Mouse (Mus musculus) heart, postnatal 4 days (tissue): ENCODE data around the gene Spata46. TPM values are rescaled to one million over a fixed set of nuclear protein-coding genes. Genes with fewer than 3 reads are reported as not detected.

Experiments used
- DNase-seq: peaks from one replicate; pipeline ENCODE4 v3.0.0; 2021
- total RNA-seq, 2 experiments: library from RNA; stranded (reverse); gene quantifications; 2 replicates each; pipeline ENCODE4 v1.2.3; 2021

Spata46 gene
- total RNA-seq, result not detected

DNA sequence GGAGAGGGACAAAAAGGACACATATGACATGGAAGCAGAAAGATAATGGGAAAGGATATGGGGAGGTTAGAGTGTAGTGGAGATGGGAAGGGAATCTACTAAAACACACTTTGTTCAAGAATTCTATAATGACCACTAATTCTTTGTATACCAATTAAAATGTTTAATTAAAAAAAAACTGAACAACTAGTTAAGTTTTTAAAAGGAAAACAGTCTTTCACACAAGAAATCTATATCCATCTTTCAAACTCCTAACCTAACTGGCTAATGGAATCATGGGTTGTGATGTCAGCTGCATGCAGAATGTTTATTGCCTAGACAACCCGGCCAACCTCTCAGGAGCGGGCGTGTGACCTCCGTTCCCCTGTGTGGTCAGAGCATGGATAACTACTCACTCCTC lies at the start of gene Spata46:
TSS of gene Spata46 (plus strand) at position 301 of the 400 bp plus-strand sequence.
- DNase-seq, result no peak

DNA sequence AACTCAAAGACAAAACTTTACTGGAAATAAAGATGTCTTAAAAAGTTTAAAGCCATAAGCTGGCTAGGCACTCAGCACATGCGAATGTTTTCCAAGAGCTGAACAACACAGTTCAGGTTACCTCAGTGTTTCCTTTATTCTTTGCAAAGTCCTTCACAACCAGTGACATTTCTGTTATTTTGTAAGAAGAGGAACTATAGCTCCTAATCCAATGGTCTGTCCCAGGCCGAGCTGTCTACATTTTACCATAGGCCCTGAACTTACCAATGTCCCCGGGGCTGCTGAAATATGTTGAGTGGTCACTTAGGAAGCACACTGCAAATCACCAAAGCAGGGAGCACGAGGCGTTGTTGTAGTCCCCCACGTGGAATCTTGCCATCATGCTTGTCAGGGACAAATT lies 38.3 kb upstream of the Spata46 start:
- no peak for DNase-seq

DNA sequence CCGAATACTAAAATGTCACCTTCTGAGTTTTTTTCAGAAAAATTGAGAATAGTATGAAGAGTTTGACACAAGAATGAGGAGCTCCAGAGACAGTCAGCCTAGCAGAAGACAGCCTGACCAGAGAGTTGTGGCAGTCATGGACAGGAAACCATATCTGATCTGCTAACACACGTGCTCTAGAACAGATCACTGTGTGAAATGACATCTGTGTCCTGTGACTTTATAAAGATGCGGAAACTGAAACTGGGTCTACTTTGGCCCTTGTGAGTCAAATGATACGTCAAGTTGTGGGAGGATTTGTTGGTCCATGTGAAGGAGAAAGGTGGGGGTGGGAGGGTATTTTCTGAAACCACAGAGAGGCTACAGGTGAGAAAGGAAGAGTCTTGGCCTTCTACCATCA lies 37.9 kb upstream of the Spata46 start:
- DNase-seq, result no peak

DNA sequence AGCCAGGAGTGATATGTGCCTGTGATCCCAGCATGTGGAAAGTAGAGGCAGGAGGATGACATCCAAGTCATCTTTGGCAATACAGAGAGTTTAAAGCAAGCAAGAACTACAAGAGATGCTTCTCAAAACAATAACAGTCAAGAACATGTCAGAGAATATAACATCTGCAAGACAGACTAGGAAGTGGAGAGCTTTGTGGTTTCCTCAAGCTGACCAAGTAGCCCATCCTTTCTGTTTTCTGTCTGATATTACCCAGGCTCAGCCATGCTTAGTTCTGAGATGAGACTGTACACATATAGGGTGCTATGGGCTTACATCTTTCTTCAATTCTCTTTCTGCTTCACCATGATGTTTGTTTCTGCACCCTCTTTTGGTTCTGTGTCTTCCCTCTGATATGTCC lies 35.4 kb upstream of the Spata46 start:
- no peak for DNase-seq

DNA sequence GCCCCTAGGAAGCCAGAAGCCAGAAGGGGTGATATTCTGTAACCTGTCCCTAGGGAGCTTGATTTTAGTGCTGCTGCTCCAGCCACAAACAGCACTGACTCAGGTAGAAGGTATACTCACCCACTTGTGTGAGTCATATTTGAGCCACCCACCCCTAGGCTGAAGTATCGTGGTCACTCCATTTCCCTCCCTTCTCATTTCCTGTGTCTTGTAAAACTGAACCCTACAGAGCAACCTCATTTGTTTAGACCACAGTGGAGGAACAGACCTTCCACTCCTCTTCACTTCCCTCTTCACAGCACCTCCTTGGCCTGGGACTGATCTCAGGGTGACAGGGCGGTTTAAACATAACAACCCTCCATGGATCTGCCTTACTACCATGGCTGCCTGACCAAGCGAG lies 31.6 kb upstream of the Spata46 start, which contains the start of gene Sh2d1b1:
TSS of gene Sh2d1b1 (plus strand) at position 305 of the 400 bp plus-strand sequence.
- no peak for DNase-seq

DNA sequence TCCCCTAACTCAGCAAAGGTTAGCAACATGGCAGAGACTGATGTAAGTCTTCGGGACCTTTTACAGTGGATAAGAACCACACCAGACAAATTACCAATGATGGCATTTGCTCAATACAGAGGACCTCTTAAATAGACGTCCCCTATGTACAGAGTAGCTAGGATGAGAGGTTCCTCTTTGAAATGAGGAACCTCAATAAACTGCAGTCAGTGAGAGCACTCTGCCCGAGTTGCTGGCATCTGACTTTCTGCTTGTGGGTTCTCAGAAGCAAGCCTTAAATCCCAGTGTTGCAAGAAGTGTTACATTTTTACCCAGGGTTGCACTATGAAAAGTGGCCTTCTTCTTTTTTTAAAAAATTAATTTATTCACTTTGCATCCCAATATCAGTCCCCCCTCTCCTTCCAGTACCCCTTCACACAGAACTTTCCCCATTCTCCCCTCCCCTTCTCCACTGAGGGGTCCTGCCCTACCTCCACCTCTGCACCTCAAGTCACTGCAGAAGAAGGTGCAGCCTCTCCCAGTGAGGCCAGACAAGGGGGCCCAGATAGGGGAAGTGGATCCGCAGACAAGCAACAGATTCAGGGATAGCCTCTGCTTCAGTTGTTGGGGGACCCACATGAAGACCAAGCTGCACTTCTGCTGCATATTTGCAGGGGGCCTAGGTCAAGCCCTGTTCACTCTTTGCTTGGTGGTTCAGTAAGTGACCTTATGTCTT lies 26.0 kb upstream of the Spata46 start:
- no peak for DNase-seq

DNA sequence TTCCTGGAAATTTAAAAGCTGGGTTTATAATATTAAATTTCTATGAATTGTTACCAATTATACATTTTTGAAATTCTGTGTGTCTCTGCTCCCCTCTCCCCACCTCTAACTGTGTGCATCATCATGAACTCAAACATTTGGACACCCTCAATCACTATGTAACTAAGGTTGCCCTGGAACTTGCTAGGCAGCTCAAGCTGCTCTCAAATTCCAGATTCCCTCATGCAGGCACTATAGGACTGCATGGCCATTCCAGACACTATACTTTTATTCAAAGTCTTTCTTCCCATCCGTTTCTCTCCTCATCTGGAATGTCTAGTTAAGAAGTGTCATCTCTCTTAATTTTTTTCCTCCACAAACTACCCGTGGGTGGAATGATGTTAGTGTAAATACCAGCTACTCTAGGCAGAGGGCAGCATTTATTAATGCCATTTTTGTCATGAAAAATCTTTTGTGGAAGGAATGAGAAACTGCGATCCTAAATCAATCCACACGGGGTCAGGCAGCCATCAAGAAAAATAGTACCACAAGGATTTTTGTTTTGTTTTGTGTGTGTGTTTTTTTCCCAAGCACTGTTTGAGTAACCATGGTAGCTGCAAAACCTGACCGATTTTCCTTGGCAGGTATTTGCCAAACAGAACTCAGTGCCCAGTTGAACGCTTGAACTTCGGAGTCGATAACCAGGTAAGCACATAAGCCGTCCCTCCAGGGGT lies 16.2 kb upstream of the Spata46 start:
- peak; percentile 57 for DNase-seq

DNA sequence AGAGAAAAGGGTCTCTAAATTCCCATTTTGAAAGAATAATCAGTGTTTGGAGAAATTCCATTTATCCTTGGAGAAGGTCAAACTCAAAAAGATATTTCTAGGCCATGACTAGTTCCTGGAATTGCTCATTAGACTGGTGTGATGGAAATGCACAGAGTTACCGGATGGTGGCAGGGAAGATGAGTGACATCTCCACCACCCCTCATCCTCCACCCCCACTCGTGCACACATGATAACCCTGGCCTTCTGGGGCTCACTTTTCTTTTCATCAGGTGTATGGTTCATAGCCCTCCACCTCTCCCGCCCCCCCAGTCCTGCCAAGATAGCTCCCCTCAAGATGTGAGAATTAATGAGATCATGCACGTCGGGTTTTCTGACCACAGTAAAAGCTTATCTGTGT lies 15.3 kb upstream of the Spata46 start:
- DNase-seq, result no peak

DNA sequence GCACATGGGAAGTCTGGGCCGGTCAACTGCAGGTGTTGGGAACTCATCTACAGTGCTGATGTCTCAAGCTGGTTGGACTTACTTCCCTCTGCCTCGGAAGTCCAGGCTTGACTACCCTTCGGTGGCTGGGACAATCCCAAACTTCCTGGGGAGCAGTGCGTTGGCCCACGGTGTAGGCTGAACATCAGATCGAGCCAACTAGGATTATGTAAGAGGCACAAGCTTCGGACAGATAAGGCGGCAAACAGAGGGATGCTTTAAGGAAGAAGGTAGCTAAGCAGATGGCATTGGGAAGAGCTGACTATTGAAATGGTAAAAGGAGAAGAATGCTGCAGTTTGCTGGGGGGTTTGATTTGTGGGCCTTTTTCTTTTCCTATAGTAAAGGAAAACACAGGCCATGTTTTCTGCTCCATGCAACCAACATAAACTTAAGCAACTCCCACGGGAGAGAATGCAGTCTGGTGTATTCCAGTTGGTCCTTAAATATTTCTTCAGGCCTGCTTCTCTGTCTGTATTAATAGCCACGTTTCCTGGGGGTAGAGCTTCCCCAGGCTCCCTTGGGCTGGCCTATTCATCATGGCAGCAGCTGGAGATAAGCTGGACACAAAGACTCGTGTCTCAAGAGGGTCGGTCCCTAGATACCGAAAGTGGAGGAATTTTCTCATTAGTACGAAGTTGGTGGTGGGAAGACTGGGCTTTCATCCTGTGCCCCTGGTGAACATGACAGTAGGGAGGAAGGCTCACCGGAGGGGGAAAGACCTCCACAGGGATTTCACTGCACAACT lies 13.6 kb upstream of the Spata46 start:
- DNase-seq, result no peak

DNA sequence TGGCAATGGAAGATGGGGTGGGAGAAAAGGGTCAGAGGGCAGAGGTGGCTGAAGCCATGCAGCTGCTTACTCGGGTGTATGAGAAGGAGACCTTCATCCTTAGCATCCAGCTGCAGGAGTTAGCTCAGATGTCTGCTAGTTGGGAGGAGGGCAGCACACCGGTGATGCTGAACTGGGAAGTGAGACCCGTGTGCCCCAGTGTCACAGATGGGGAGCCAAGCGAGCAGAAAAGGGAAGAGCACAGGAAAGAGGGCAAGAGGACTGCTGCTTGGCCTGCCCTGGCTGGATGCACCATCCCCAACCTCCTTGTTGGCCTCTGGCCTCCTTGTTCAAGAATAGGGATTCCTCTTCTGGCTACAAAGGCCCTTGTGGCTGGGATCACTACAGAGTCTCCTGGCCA lies 9.1 kb upstream of the Spata46 start:
- no peak for DNase-seq

DNA sequence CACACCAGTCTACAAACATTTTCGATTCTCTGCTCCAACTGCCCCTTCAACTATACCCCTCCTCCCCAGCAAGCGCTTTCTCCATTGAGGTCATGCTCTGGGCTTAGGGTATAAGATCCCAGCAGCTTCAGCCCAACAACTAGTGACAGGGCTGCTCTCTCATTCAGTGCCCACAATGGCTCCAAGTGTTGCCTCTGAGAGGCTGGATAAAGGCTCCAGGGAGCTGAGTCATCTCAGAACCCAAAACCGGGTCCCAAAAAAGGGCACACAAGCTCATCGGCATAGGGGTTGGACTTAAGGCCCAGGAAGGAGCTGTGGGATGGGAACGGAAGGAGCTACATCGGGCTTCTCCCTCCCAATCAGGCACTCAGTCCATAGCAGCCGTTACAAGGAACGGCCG lies 6.9 kb upstream of the Spata46 start:
- DNase-seq, result no peak

DNA sequence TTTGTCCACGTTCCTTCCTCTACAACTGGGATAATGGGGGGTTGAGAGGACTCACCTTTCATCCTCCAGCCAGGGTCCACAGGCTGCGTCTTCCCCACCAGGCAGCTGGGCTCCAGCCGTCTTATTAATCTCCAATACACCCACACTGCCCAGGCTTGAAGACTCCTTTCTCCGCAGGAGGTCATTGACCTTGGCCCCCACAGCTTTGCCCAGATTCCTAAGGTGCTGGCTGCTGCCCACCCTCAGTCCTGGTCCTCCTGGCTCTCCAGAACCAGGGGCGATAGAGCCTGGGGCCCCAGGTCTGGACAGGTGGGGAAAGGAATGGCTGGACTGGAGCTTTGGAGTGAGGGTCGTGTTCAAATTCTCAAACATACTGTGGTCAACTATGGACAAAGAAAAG lies 6.1 kb upstream of the Spata46 start:
- DNase-seq, result no peak

DNA sequence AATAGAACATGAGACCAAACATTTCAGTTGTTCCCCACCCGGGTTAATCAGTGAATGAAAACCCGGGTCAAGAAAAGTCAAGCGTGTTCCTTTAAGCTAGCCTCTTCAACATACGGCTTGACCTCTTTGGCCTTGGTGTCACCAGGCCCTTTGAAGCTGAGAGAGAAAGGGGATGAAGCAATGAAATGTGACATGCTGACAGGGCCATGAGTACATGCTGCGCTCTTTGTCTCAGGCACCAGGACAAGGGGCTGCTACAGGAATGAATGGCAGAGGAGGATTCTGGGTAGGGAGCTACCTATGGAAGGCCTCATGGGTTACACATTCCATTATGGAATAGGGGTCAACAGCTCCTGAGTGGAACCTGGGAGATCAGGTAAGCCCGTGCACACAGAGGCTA lies 5.5 kb upstream of the Spata46 start:
- no peak for DNase-seq

DNA sequence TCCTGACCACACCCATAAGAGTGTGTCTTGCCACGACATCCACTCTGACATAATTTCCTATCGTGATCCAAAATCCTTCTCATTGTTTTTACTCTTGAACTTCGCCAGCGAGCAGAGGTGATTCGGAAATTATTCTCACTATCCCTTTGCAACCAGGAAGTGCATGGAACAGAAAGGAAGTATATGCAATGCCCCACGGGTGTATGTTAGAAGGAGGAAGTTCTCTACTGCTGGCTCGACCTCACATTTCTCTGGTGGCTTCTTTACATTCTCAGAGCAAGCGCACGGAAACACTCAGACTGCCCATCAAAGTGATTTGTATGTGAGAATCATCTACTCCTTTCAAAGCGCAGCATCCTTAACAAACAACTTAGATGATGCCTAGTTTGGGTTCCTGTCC lies 3.6 kb upstream of the Spata46 start:
- DNase-seq, result no peak

DNA sequence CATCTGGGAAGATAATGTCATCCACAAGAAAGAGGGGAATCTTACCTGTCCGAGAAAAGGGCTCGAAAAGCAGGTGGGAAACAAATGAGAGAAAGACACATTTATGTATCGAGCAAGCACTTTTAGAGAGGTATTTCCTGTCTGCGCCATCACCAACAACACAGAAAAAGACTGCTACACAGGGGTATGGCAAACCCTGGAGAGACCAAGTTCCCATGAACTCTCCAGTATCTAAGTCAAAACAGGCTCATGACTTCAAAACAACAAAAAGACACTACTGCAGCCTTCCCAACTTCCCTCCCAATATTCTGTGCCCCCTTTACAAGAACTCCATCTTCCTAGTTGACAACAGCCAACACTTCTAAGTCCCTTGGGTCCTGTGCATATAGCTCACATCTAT lies 2.4 kb upstream of the Spata46 start, which contains the start of gene Gm7694:
TSS of gene Gm7694 (minus strand) at position 101 of the 400 bp plus-strand sequence.
- DNase-seq, result no peak

DNA sequence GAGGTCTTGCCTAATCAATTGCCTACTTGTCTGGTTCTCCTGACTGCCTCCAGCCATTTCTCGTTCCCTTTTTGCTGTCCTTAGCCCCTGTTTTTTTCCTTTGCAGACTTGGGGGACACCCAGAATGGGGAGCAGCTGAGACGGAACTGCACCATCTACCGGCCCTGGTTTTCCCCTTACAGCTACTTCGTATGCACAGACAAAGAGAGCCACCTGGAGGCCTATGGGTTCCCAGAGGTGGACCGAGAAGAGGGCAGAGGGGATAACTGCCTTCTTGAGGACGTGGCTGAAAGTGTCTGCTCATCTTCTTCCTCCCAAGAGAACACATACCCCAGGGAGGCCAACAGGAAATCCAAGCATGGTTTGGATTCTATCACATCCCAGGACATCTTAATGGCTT lies 2.8 kb downstream of the Spata46 start:
- no peak for DNase-seq

DNA sequence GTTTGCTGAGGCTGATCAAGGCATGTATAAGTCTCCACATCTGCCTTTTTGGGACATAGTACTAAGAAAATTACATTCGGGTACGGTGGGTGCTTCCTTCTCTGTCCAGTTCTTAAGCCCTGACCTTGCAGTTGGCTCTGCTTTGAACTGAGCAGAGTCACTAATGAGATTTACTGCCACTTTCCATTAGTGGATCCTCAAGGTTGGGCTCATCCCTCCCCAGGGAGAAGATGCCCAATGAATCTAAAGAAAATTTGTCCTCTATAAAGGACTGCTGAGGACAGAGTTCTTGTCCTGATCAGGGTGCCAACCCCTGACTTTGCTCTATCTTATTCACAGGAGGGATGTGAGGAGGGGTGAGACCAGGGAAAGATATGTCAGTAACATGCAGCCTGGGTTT lies 13.4 kb downstream of the Spata46 start:
- DNase-seq, result no peak

DNA sequence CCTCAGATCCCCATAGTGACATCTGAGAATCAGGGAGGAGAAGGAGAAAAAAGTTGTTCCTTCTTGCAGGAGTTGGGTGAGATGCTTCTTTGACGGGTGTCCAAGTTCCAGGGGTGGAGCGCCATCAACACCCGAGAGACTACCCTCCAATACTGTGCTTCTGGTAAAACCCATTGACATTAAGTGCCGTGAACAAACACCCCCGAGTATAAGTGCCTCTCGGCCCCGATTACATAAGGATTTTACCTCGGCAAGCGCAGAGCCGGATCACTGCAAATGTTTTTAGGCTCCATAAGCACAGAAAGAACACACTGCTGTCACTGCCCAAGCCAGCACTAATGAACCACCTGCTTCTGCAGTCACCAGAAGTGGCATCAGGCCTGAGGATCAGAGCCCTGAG lies 14.4 kb downstream of the Spata46 start:
- no peak for DNase-seq

DNA sequence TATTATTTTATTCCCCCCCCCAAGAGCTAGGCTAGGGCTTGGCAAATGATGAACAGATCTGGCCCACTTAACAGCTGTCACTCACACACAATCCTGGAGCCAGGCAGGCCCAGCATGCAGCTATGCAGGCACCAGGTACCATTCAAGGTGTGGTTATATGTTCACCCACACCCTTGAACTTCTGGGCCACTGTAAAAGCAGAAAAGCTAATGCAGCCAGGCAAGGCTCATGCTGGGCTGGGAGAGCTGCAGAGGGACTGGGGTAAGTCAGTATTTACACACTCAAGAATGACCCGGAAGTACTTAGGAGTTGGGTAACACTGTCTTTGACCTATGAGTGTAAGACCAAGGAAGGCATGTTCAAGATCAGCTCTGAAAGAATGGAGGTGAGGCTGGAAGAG lies 15.7 kb downstream of the Spata46 start:
- no peak for DNase-seq

DNA sequence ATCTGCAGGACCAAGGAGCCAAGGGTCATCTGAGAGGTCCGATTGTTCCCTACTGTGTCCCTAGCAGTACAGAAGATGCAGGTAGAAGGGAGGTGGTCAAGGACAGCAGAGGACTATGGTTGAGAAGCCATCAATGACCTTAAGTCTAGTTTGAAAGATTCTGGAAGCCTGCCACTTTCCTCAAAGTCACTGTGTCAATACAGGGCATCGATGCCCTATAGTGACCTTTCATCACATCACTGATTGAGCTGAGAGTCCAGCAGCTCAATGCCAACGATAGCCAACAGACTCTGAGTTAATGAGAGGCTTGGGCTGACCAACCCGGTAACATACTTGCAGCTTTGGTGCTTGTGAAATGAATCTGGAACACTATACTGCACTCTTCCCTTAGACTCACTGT lies 16.7 kb downstream of the Spata46 start:
- DNase-seq, result no peak

DNA sequence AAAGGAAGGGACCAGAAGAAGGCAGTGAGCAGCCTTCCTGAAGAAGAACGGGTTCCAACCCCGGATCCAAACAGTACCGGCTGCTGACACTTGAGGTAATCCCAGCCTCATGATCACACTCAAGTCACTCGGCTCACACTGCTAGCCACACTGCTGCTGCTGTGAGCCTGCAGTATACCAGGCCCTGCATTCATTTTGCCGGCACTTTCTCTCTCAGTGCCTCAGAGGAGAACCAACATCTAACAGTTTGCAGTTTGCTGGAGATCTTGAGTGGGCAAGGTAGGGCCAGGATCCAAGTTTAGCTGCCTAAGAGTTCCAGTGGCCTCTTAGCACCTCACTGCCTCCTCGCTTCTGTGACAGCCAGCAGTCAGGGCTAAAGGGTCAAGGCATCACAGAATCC lies 23.3 kb downstream of the Spata46 start:
- DNase-seq, result no peak

DNA sequence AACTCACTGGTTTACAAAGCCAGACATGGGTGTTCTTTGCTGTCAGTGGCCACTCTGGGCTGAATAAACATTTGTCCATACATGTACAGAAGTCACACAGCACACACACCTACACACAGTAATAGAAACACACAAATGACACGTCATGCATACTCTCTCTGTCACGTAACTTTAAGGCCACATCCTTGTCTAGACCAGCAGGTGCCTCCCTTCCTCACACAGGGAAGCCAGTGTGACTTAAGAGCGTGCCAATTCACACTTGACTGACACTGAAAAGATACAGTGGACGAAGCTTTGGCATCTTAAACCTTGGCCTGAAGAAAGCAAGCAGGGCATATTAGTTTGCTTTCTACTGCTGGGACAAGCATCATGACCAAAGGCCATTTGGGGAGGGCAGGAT lies 24.2 kb downstream of the Spata46 start:
- DNase-seq, result no peak

DNA sequence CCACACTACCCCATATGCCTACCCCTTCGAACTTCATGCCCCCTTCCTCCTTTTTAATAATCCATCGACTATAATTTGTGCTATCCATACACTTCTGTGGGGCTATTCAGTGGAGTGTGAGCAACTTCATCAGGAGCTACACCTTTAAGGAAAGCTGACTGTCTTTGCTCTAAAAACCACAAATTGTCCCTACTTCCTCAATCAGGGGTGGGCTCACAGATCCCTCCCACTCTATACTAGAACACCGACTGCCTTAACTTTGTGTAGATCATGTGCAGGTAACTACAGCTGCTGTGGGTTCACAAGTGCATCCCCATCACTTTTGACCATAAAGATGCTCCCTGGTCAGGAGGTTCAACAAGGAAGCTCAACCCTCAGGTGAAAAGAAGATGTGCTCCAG lies 31.3 kb downstream of the Spata46 start:
- DNase-seq, result no peak
